Mouse (Mus musculus) layer of hippocampus, postnatal 25 days (tissue): Measurements from ENCODE around the gene Gatad1. TPM values are rescaled to one million over a fixed set of nuclear protein-coding genes. Genes with fewer than 3 reads are reported as not detected.
A peak's percentile ranks its signal among the peaks of the same experiment; 100 is the strongest.
"Not testable (repeated sequence)": the region's sequence is repeated elsewhere in the genome, so short reads cannot be mapped to it uniquely, and the experiment has no call there.

ENCODE experiments used
- DNase-seq, 2 experiments: peaks; one replicate each; pipeline ENCODE4 v3.0.0; 2022; ENCODE audit warnings: mixed read lengths in 2 of 2, low spot score in 1 of 2; ENCODE audit errors: extremely low spot score in 1 of 2
- microRNA-seq, 2 experiments: library from miRNA; unstranded; fragments of <30 nt; microRNA quantifications; one replicate each; pipeline ENCODE4 v1.2.0; 2021
- total RNA-seq, 2 experiments: library from RNA; stranded (reverse); gene quantifications; 2 replicates each; pipeline ENCODE4 v1.2.3; 2021

Gatad1 gene
- total RNA-seq, 2 experiments from 2014 or later = 103 to 112 TPM

GRCm38 (mm10) chr5:3644621-3645020 lies 12.4 kb downstream of the Gatad1 start:
- no peak for DNase-seq

DNA sequence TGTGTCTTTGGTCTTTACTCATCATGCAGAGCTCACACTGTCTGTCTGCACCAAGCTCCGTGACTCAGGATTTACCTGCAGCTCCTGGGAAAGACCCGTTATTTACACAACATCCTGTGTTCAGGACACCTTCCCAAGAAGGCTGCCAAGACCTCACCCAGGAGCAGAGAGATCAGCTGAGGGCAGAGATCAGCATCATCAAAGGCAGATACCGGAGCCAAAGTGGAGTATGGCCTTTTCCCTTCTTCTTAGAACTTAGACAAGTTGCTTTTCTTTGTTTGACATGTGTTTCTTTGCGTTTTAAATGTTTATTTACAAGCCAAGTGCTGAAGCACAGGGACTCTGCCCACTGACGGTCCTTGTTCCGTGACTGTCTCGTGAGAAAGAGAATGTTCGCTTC lies 21.7 kb downstream of the Gatad1 start:
- no peak for DNase-seq

GRCm38 (mm10) chr5:3633951-3634350 lies 23.0 kb downstream of the Gatad1 start:
- no peak for DNase-seq

GRCm38 (mm10) chr5:3633315-3633714 lies 23.7 kb downstream of the Gatad1 start:
- DNase-seq = no peak

- no peak for DNase-seq
Observed at GRCm38 (mm10) chr5:3632285-3632684, 24.7 kb downstream of the Gatad1 start.

DNA sequence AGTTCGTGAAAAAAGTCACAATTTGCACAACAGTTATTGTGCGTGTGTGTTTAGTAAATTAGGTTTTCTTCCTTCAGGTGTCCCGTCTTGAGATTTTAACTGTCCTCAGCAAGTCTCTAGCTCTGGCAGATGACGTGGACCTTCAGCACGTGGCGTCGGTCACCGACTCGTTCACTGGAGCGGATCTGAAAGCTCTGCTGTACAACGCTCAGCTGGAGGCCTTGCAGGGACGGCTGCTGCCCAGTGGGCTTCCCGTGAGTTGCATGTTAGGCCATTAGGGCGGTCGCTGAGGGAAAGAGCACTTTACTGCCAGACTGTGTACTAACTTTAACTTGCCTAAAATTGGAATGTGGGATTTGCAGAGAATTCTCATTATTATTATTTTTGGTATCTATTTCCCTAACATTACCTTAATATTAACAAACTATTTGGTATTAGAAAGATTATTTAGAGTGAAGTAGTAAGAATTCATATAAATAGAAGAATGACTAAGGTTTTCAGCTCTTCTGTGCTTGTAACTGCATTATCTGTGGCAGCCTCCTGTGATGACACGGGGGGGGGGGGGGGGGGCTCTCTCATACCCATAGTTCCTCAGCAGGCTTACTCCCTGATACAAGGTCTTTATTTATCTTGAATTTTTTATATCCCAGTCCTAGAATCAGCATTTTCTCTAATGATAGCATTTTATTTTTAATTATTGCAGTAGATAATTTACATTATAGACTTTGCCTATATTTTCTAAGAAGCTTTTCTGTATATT lies 25.3 kb downstream of the Gatad1 start:
- DNase-seq = no peak

DNA sequence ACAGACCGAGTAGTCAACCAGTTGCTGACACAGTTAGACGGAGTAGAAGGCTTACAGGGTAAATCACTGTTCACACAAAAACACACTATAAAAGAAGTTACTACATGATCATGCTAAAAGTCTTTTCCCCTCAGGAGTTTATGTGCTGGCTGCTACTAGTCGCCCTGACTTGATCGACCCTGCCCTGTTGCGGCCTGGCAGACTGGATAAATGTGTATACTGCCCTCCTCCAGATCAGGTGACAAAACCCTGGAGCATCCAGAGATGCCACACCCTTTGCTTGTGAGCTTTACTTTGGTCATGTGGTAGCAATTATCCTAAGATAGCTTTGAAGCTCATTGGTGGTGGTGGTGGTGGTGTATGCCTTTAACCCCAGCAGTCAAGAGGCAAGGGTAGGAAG lies 26.9 kb downstream of the Gatad1 start:
- no peak for DNase-seq

GRCm38 (mm10) chr5:3620486-3620885 lies 36.5 kb downstream of the Gatad1 start:
- DNase-seq = no peak

- DNase-seq = not testable (repeated sequence)
Observed at GRCm38 (mm10) chr5:3611835-3612234, 45.1 kb downstream of the Gatad1 start.

- DNase-seq = no peak
Observed at GRCm38 (mm10) chr5:3609241-3609640, 47.7 kb downstream of the Gatad1 start.

DNA sequence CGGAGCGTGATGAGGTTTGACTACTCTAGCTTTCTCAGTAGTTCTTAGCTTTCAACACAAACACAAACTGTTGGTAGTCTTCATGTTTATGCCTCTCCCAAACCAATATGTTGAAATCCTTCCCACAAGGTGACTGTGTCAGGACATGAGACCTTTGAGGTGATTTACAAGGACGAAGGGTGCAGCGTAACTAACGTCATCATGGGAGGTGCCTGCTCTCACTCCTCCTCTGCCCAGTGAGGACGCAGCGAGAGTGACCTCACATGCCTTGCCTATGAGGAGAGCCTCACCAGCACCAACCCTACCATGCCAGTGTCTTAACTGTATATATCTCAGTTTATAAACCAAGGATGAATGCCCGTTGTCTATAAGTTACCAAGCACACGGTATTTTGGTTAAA lies 49.9 kb downstream of the Gatad1 start:
- no peak for DNase-seq

DNA sequence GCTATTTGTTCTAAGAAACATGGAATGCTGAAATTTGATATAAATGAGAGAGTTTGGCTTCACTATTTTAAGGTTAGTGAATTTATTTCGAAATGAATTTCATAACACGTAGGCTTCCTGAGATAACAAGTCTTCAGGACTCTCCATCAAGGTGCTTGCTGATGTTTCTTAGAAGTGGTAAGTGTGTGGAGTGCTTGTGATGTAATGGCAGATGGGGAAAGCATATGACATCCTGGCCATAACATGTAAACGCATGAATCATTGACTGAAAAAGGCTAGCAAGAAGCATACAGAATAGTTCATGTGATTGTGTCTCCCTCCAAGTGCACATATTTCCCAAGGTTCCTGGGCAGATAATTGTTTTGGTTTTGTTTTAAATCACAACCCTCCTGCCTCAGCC lies 56.2 kb downstream of the Gatad1 start:
- DNase-seq = no peak

DNA sequence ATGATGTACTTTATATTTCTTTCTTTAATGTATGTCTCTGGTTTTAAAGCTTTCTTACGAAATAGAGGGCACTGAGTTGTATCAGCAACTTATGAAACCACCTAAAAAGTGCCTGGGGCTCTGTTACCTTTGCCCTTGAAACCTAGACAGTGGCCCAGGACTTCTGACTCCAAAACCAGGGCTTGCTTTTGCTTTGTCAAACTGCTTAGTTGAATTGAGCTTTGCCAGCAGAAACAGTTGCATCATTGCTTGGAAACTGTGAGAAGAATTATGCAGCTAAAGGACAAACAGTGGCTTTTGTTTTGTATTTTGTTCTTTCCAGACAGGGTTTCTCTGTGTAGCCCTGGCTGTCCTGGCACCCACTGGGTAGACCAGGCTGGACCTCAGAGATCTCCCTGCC lies 56.7 kb downstream of the Gatad1 start:
- DNase-seq = no peak

- no peak for DNase-seq
Observed at GRCm38 (mm10) chr5:3598766-3599165, 58.2 kb downstream of the Gatad1 start.

DNA sequence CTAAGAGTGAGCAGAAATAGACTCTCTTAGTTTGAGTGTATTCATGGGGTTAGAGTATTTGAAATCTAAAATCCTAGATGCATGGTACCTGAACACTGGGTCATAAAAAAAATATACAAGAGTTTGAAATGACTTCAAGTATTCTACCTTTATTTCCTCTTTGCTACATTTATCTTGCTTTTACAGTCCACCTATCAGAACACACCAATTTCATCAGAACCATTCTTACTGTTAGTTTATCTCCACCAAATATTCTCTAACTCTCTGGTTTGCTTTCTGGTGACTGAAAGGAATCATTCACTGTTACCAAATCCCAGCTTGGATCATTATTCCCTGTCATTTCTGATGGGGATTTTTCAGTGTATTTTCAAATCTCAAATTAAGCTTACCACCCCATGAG lies 59.8 kb downstream of the Gatad1 start:
- DNase-seq = no peak

DNA sequence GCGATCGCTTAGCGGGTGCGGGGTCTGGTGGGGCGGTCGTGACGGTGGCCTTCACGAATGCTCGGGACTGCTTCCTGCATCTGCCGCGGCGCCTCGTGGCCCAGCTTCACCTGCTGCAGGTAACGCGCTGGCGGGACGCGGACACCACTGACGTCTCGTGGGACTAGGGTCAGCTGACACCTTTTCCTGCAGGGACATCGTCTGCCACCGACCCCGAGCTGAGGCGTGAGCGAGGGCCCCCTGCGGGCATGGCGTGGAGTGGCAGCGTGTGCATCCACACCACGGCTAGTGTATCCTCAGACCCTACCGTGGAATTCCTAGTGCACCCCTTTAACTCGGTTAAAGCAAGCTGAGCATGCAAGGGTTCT lies 60.6 kb downstream of the Gatad1 start, which contains the start of gene Rbm48:
Gene Rbm48 (minus strand): TSS at position 187 of the 368 bp plus-strand sequence.
- peak; percentile 73 to 76 for DNase-seq

GRCm38 (mm10) chr5:3595693-3596398 lies 61.1 kb downstream of the Gatad1 start, which contains the start of gene Pex1:
Pex1 (plus strand) TSS chr5:3596066.
- DNase-seq = peak; percentile 80 to 86

Small RNA genes within 50 kb of the gene (microRNA-seq; reads per million reads assigned to microRNA genes)
- gene Gm22926 (0 reads per million in 2 experiments), gene Gm26238 (0 reads per million in 2 experiments)

Other genes starting within 250 kb of the Gatad1 start
- gene Fam133b, start 113.4 kb downstream of the Gatad1 start, total RNA-seq = 10 to 100 TPM; 37.5 to 46.2 TPM
- 1 to 10 TPM; 2.5 to 7.3 TPM for gene 1700109H08Rik, start 85.6 kb downstream of the Gatad1 start, total RNA-seq
- 10 to 100 TPM; 22.9 to 24.7 TPM for gene Pex1, start 61.1 kb downstream of the Gatad1 start, total RNA-seq
- 1 to 10 TPM; 9.6 to 9.9 TPM for gene Rbm48, start 60.6 kb downstream of the Gatad1 start, total RNA-seq
- not detected for gene Tmbim7, start 6.0 kb downstream of the Gatad1 start, total RNA-seq
- 10 to 100 TPM; 82.0 to 92.3 TPM for gene Ankib1, start 145.7 kb upstream of the Gatad1 start, total RNA-seq
- gene Krit1, start 146.0 kb upstream of the Gatad1 start, total RNA-seq = 10 to 100 TPM; 44.0 to 54.2 TPM
- under 1 TPM; 0.20 to 0.23 TPM for gene Lrrd1, start 188.0 kb upstream of the Gatad1 start, total RNA-seq
- 10 to 100 TPM in 1 of 2 experiments, 1 to 10 TPM in 1; 8.1 to 11.9 TPM for gene Mterf1a, start 236.7 kb upstream of the Gatad1 start, total RNA-seq